Mouse (Mus musculus): ENCODE results near the gene Paox.

Gene Paox

GRCm38 (mm10) chr7:140179176-140179575 is 63.6 kb downstream of the Paox start:
- no peak for DNase-seq

GRCm38 (mm10) chr7:140180692-140181091 is 65.1 kb downstream of the Paox start:
- no peak for DNase-seq

GRCm38 (mm10) chr7:140184206-140184605 is 68.6 kb downstream of the Paox start:
- no peak for DNase-seq
